Mouse (Mus musculus) cerebellum, postnatal 25 days (tissue): ENCODE data around the gene Apobec2.

Source experiments
- DNase-seq, 2 experiments: peaks; one replicate each; pipeline ENCODE4 v3.0.0; 2021; ENCODE audit warnings: mixed read lengths in 2 of 2

Apobec2 gene

GRCm38 (mm10) chr17:48436487-48436886 lies 3.8 kb upstream of the Apobec2 start:
- DNase-seq, result no peak

- DNase-seq, result no peak
These were observed 1.7 kb upstream of the Apobec2 start for GRCm38 (mm10) chr17:48434479-48434878.

- DNase-seq, result no peak
These were observed 1.1 kb upstream of the Apobec2 start for GRCm38 (mm10) chr17:48433689-48434330.

- peak in 1 of 2 experiments; percentile 51 for DNase-seq
These were observed 401 bp upstream of the Apobec2 start for GRCm38 (mm10) chr17:48433006-48433655.

- no peak for DNase-seq
These were observed 1.7 kb downstream of the Apobec2 start for GRCm38 (mm10) chr17:48431054-48431453.

GRCm38 (mm10) chr17:48430394-48430793 lies 2.3 kb downstream of the Apobec2 start:
- DNase-seq, result no peak

GRCm38 (mm10) chr17:48427852-48428530 lies 4.7 kb downstream of the Apobec2 start:
- DNase-seq, result no peak

- DNase-seq, result no peak
These were observed 5.6 kb downstream of the Apobec2 start for GRCm38 (mm10) chr17:48426991-48427750.

- no peak for DNase-seq
These were observed 6.7 kb downstream of the Apobec2 start for GRCm38 (mm10) chr17:48425823-48426612.

- no peak for DNase-seq
These were observed 8.5 kb downstream of the Apobec2 start for GRCm38 (mm10) chr17:48424237-48424636.

- no peak for DNase-seq
These were observed 13.2 kb downstream of the Apobec2 start for GRCm38 (mm10) chr17:48419571-48419970.

GRCm38 (mm10) chr17:48418781-48419180 lies 13.9 kb downstream of the Apobec2 start:
- DNase-seq, result no peak

GRCm38 (mm10) chr17:48418174-48418573 lies 14.6 kb downstream of the Apobec2 start:
- DNase-seq, result no peak

- DNase-seq, result no peak
These were observed 15.2 kb downstream of the Apobec2 start for GRCm38 (mm10) chr17:48417521-48417920.

GRCm38 (mm10) chr17:48416425-48417195 lies 16.1 kb downstream of the Apobec2 start:
- peak; percentile 70 to 80 for DNase-seq

GRCm38 (mm10) chr17:48416011-48416410 lies 16.7 kb downstream of the Apobec2 start:
- DNase-seq, result peak; percentile 71 to 83

- DNase-seq, result no peak
These were observed 21.5 kb downstream of the Apobec2 start for GRCm38 (mm10) chr17:48411241-48411640.

GRCm38 (mm10) chr17:48410299-48410785 lies 22.4 kb downstream of the Apobec2 start:
- DNase-seq, result no peak

GRCm38 (mm10) chr17:48409380-48410298 lies 23.1 kb downstream of the Apobec2 start, which contains the start of the genes Nfya and Oard1:
Nfya (minus strand) TSS chr17:48409906.
Oard1 (plus strand) TSS chr17:48410014.
- peak; percentile 100 for DNase-seq
